Mouse (Mus musculus): ENCODE results near the gene Scamp1. TPM values are rescaled to one million over a fixed set of nuclear protein-coding genes. Genes with fewer than 3 reads are reported as not detected.

The Scamp1 gene
- polyA plus RNA-seq, 1 experiment from 2014 or later, result 134 TPM

- Histone ChIP-seq H3K9ac (no peak overlapping the region), H3K4me1 (replicated peaks) (peaks cover 18% of the 10 kb centered on the region), H3K4me2 (no peak overlapping the region), H3K9me3 (no peaks in the 10 kb centered on the region), H3K27ac (no peak overlapping the region), H3K4me3 (no peak overlapping the region), H3K36me3 (no peaks in the 10 kb centered on the region), H3K27me3 (peaks cover 11% of the 10 kb centered on the region)
- WGBS, result 91% methylated on average over 5 of the region's 5 CpGs
- no peak for ATAC-seq (ENCODE audit: low FRiP score)
These were observed 104.9 kb downstream of the Scamp1 start for GRCm38 (mm10) chr13:94180477-94181420.

- H3K9ac ChIP-seq, result no peak overlapping the region
- no peak overlapping the region for H3K4me3 ChIP-seq
- H3K27ac ChIP-seq, result no peak overlapping the region
- no peaks in the 10 kb centered on the region for H3K9me3 ChIP-seq
- WGBS, result 56% methylated on average over 11 of the region's 11 CpGs
- no peak overlapping the region for H3K4me2 ChIP-seq
- no peaks in the 10 kb centered on the region for H3K36me3 ChIP-seq
- peaks cover 21% of the 10 kb centered on the region for H3K27me3 ChIP-seq
- peaks cover 39% of the 10 kb centered on the region for H3K4me1 ChIP-seq (replicated peaks)
- peak; percentile 71 for ATAC-seq (ENCODE audit: low FRiP score)
These were observed 107.1 kb downstream of the Scamp1 start for GRCm38 (mm10) chr13:94178401-94179040.

- 68% methylated on average over 7 of the region's 7 CpGs for WGBS
These were observed 108.5 kb downstream of the Scamp1 start for GRCm38 (mm10) chr13:94177148-94177547.

DNA sequence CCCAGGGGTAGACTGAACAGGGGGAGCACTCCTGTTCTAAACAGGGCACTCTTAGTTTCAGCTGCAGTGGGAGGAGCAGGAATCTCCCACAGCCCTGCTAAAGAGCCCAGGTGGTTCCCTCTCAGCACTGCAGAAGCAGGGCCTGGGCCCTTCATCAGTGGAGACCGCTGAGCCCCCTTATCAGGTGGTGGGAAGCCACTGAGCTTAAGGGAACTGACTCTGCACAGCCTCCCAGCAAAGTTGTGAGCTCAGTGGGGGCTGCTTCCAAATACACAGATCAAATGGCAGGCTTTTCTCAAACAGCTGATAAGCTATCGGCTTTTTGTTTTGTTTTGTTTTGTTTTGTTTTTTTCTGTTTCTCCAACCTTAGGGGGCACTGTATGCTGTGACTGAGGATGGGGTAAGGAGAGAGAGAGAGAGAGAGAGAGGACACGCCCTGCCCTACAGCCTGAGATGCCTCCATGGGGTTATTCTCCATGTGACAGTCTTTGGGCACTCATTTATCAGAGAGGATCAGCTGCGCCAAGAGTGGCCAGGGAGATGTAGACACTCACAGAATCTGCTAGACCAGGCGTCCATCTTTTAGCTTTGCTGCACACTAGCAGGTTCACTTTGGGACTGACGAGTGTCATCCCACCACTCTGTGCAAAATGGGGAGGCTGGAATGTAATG lies 110.1 kb downstream of the Scamp1 start:
- Histone ChIP-seq H3K27me3 (peaks cover 41% of the 10 kb centered on the region), H3K4me1 (replicated peaks) (peaks cover 48% of the 10 kb centered on the region), H3K9me3 (no peaks in the 10 kb centered on the region), H3K4me2 (peak overlapping the region; percentile 95), H3K36me3 (no peaks in the 10 kb centered on the region), H3K27ac (no peak overlapping the region), H3K4me3 (peak overlapping the region; percentile 51; the same call in 1 of the 2 replicates), H3K9ac (no peak overlapping the region)
- whole genome bisulfite sequencing, result 72% methylated on average over 6 of the region's 6 CpGs
- ATAC-seq (ENCODE audit: low FRiP score), result no peak

More at GRCm38 (mm10) chr13:94177148-94177547, 108.5 kb downstream of the Scamp1 start:
- Histone ChIP-seq H3K9me3 (no peaks in the 10 kb centered on the region), H3K4me2 (no peak overlapping the region), H3K9ac (no peak overlapping the region), H3K4me3 (no peak overlapping the region), H3K27me3 (peaks cover 32% of the 10 kb centered on the region), H3K4me1 (replicated peaks) (peaks cover 42% of the 10 kb centered on the region), H3K27ac (no peak overlapping the region), H3K36me3 (no peaks in the 10 kb centered on the region)
- ATAC-seq (ENCODE audit: low FRiP score), result no peak

- WGBS, result 25% methylated on average over 16 of the region's 16 CpGs
- no peaks in the 10 kb centered on the region for H3K36me3 ChIP-seq
- peak overlapping the region; percentile 74 for H3K9ac ChIP-seq
- H3K4me2 ChIP-seq, result peak overlapping the region; percentile 95
- peaks cover 41% of the 10 kb centered on the region for H3K27me3 ChIP-seq
- peaks cover 48% of the 10 kb centered on the region for H3K4me1 ChIP-seq (replicated peaks)
- no peak for ATAC-seq (ENCODE audit: low FRiP score)
- H3K27ac ChIP-seq, result no peak overlapping the region
- peak overlapping the region; percentile 51 for H3K4me3 ChIP-seq
- no peaks in the 10 kb centered on the region for H3K9me3 ChIP-seq
These were observed 110.9 kb downstream of the Scamp1 start for GRCm38 (mm10) chr13:94174577-94175279.

- WGBS, result 2% methylated on average over 55 of the region's 55 CpGs
- Histone ChIP-seq H3K27ac (no peak overlapping the region), H3K4me2 (peak overlapping the region; percentile 95), H3K27me3 (peaks cover 43% of the 10 kb centered on the region), H3K9me3 (no peaks in the 10 kb centered on the region), H3K9ac (peak overlapping the region; percentile 74), H3K4me1 (replicated peaks) (peaks cover 45% of the 10 kb centered on the region), H3K36me3 (no peaks in the 10 kb centered on the region), H3K4me3 (peak overlapping the region; percentile 51)
- peak; percentile 57 for ATAC-seq (ENCODE audit: low FRiP score)
These were observed 111.8 kb downstream of the Scamp1 start for GRCm38 (mm10) chr13:94173633-94174576.

DNA sequence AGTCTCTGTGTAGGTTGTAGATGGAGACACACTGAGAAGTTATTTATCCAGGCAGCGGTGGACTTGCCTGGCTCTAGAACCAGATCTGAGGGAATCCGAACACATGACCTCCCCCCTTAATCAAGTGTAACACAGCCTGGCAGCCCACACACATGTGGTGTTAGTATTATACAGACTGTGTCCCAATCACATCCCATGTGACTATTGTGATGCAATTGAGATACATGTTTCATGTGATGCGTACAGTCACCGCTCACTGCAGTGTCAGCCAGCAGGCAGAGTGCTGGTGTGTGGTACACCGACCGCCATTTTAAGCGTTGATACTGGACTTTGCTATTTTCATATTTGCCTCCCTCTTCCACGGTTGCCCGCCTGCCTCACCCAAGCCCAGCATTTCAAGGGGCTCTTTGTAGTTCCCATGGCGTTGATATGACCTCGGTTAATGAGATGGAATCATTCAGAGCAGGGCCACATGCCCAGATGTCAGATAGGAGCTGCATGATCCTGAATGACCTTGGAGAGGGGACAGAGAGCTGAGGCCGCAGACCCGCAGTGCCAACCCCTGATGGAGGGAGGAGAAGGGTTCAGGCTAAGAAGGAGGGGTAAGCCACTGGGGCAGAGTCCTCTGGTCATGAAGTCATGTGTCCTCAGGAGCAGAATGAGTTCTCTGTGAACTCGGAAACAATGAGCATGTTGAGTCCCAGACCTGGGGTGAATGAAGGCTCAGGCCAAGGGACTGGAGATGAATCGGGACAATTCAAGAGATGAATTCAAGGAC lies 112.9 kb downstream of the Scamp1 start:
- H3K4me2 ChIP-seq, result no peak overlapping the region; the same call in 1 of the 2 replicates
- H3K9me3 ChIP-seq, result no peaks in the 10 kb centered on the region
- H3K36me3 ChIP-seq, result no peaks in the 10 kb centered on the region
- no peak overlapping the region for H3K9ac ChIP-seq
- ATAC-seq (ENCODE audit: low FRiP score), result peak; percentile 19; the same call in 1 of the 2 replicates
- no peak overlapping the region for H3K4me3 ChIP-seq
- H3K4me1 ChIP-seq (replicated peaks), result peaks cover 36% of the 10 kb centered on the region
- 76% methylated on average over 15 of the region's 15 CpGs for WGBS
- no peak overlapping the region for H3K27ac ChIP-seq
- peaks cover 43% of the 10 kb centered on the region for H3K27me3 ChIP-seq

DNA sequence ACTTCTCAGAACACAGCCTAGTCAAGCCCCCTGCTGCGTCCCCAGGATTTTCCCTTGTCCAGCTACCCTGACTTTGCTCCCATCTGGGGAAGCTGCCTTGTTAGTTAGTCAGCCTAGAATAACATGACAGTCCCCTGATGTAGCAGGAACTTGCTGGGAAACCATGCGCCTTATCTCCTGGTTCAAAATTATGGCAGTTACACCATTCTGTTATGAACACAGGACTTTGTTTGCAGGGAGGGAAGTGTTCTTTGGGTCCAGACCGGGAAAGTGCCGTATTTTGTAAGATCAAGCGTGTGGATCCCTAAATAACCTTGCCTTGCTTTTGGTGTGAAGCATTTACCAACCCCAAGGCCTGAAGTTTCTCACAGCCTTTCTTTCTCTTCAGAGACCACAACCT lies 114.0 kb downstream of the Scamp1 start:
- Histone ChIP-seq H3K9ac (no peak overlapping the region), H3K9me3 (no peaks in the 10 kb centered on the region), H3K27ac (no peak overlapping the region), H3K4me2 (no peak overlapping the region), H3K4me3 (no peak overlapping the region), H3K4me1 (replicated peaks) (peaks cover 36% of the 10 kb centered on the region), H3K36me3 (no peaks in the 10 kb centered on the region), H3K27me3 (peaks cover 39% of the 10 kb centered on the region)
- WGBS, result 45% methylated on average over 5 of the region's 5 CpGs
- no peak for ATAC-seq (ENCODE audit: low FRiP score)

DNA sequence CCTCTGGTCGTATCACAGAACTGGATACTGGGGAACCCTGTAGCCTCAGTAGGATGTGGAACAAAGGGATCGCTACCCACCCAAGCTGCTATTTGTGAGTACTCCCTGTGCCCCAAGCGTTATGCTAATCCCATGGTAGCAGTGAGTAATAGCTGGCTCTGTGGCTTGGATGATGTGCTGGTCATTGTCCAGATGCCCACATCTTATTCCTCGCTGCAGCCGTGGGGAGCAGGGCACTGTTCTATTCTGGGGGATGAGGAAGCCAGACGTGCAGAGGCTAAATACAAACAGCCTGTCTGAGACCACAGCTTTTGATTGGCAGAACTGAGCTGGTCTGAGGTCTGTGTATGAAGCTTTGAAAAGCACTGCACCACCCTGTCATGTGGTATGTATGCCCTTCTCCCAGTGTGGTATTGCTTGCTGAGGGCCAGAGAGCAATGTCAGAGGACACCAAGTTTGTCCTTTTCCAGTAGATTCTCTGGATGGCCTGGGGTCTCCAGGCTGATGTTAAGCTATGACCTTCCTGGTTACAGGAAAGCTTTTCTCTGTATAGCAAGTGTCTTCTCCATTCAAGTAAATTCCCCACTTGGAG lies 116.2 kb downstream of the Scamp1 start:
- no peak overlapping the region for H3K4me2 ChIP-seq
- ATAC-seq (ENCODE audit: low FRiP score), result no peak
- 62% methylated on average over 6 of the region's 6 CpGs for WGBS
- H3K4me1 ChIP-seq (replicated peaks), result peaks cover 23% of the 10 kb centered on the region
- H3K9me3 ChIP-seq, result no peaks in the 10 kb centered on the region
- H3K27ac ChIP-seq, result no peak overlapping the region
- H3K27me3 ChIP-seq, result peaks cover 22% of the 10 kb centered on the region
- no peaks in the 10 kb centered on the region for H3K36me3 ChIP-seq
- H3K4me3 ChIP-seq, result no peak overlapping the region
- H3K9ac ChIP-seq, result no peak overlapping the region

DNA sequence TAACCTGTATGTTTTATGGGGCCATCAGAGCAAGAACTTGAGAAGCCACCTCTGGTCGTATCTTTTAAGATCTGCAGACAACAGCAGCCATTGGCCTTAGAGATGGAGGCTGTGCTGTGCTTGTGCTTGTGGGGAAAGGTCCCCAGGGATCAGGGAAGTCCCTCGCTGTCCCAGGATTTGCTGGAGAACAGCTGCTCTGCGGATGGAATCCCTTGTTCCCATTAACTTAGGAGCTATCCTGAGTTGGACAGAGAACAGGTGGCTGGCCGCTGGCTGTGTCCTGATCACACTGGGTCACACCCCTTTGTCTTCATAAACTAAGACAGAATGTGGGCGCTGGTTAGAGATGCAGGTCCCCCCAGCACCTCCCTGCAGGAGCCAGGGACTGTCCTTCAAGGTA lies 117.3 kb downstream of the Scamp1 start:
- Histone ChIP-seq H3K27me3 (peaks cover 22% of the 10 kb centered on the region), H3K27ac (no peak overlapping the region), H3K4me1 (replicated peaks) (peaks cover 12% of the 10 kb centered on the region), H3K9ac (no peak overlapping the region), H3K9me3 (no peaks in the 10 kb centered on the region), H3K4me3 (no peak overlapping the region), H3K36me3 (no peaks in the 10 kb centered on the region), H3K4me2 (no peak overlapping the region)
- no peak for ATAC-seq (ENCODE audit: low FRiP score)
- 85% methylated on average over 5 of the region's 5 CpGs for WGBS

Measured in hindbrain, embryonic 13.5 days (tissue).